Mouse (Mus musculus) liver, embryonic 15.5 days (tissue): ENCODE measurements at regions not wholly inside any gene's neighbourhood (a gene's known extent, or its start where the extent isn't known, plus 50 kb on each side); places are given as distances from the start of the nearest gene placed in this dataset.

ENCODE experiments used
- ATAC-seq: fragments of 200-750 bp; cut with Nextera tagmentation; 2 replicates; pipeline ENCODE4 v1.8.0; 2017; ENCODE audit warnings: moderate number of reproducible peaks, mild to moderate bottlenecking, moderate library complexity; ENCODE audit not compliant: insufficient read depth
- H3K27ac ChIP-seq: fragments of 300-500 bp; sonication (generic); replicated peaks from 2 replicates; pipeline ENCODE4 v1.5.1; 2015; ENCODE audit warnings: mild to moderate bottlenecking, inconsistent platforms
- H3K27me3 ChIP-seq: fragments of 300-500 bp; sonication (generic); 2 replicates; pipeline ENCODE4 v1.6.1; 2015; ENCODE audit warnings: mild to moderate bottlenecking, inconsistent platforms
- H3K36me3 ChIP-seq: fragments of 300-500 bp; sonication (generic); replicated peaks from 2 replicates; pipeline ENCODE4 v1.6.1; 2015; ENCODE audit warnings: moderate library complexity, mild to moderate bottlenecking, inconsistent platforms
- H3K4me1 ChIP-seq: fragments of 300-500 bp; sonication (generic); replicated peaks from 2 replicates; pipeline ENCODE4 v1.6.1; 2015; ENCODE audit warnings: inconsistent platforms
- H3K4me2 ChIP-seq: fragments of 300-500 bp; sonication (generic); 2 replicates; pipeline ENCODE4 v1.6.1; 2015; ENCODE audit warnings: moderate library complexity, mild to moderate bottlenecking, inconsistent platforms
- H3K4me3 ChIP-seq: fragments of 300-500 bp; sonication (generic); replicated peaks from 2 replicates; pipeline ENCODE4 v1.5.1; 2015; ENCODE audit warnings: mild to moderate bottlenecking, inconsistent platforms
- H3K9ac ChIP-seq: fragments of 300-500 bp; sonication (generic); 2 replicates; pipeline ENCODE4 v1.6.1; 2015; ENCODE audit warnings: moderate library complexity, mild to moderate bottlenecking, inconsistent platforms
- H3K9me3 ChIP-seq: fragments of 300-500 bp; sonication (generic); replicated peaks from 2 replicates; pipeline ENCODE4 v1.6.1; 2016; ENCODE audit warnings: inconsistent platforms
- WGBS: fragments of 180-500 bp; shearing (Covaris S2); methylation state at CpG from one replicate; pipeline ENCODE4 v1.1.7; 2015; ENCODE audit warnings: mixed read lengths; ENCODE audit not compliant: insufficient replicate concordance; 5-methylcytosine and 5-hydroxymethylcytosine counted together

DNA sequence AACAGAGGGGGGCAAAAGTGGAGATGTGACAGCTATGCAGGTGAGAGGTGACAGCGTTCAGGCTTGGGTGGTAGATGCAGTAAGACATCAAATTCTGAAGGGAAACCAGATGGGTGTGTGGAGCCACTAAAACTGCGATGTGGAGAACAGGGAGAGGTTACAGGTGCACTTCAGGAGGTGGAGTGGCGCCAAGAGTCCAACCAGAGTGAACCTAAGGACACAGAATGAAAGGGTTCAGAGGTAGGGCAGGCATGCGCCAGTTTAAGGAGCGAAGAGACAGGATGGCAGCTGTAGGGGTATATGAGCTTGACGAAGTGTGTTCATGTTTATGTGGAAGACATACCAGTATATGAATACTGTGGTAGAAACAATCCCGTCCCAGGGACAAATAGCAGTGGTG is 148.1 kb upstream of the Jun start:
- H3K27me3 ChIP-seq = no peaks in the 10 kb centered on the region
- ATAC-seq = no peak
- no peak overlapping the region for H3K9ac ChIP-seq
- H3K9me3 ChIP-seq = no peaks in the 10 kb centered on the region
- H3K36me3 ChIP-seq = no peaks in the 10 kb centered on the region
- no peak overlapping the region for H3K27ac ChIP-seq
- no peaks in the 10 kb centered on the region; the same call in 1 of the 2 replicates for H3K4me1 ChIP-seq
- no peak overlapping the region for H3K4me3 ChIP-seq
- 68% methylated on average over 7 of the region's 7 CpGs for WGBS
- H3K4me2 ChIP-seq = no peak overlapping the region

DNA sequence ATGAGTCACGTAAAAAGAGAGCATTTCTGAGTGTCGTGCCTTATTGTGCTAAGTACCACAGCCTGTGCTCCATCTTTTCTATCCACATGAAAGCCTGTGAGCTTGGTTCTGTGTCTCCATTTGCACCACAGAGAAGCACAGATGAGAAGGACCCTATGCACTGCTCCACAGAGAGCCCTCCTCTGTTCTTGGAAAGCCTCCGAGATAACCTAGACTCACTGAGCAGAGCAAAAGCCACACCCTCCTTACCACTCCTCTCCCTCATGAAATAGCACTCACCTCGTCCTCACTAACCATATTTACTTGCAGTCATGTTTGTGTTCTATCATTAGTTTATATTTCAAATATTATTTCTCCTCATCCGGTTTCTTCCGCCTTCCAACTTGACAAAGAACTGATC is 150.5 kb upstream of the Jun start:
- Histone ChIP-seq H3K27ac (no peak overlapping the region), H3K4me3 (no peak overlapping the region), H3K9me3 (no peaks in the 10 kb centered on the region), H3K4me1 (no peaks in the 10 kb centered on the region), H3K27me3 (no peaks in the 10 kb centered on the region), H3K9ac (no peak overlapping the region), H3K36me3 (no peaks in the 10 kb centered on the region), H3K4me2 (no peak overlapping the region)
- 59% methylated on average over 6 of the region's 6 CpGs for WGBS
- no peak for ATAC-seq

DNA sequence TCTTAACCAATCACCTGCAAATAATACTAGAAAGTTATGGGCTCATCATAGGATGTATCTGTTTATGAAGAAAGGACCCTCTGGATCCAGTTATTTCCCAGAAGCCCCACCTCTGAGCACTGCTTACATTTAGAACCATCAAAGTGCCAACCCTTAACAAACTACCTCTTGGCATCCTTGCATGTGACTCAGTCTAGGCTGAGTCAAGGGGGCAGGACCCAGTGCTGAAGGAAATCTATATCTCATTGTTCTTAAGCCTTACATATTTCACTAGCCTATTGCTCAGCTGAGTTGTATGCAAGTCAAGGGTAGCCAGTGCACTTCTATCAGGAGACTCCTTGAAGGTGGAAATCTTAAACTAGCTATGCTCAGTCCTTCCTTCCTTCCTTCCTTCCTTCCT is 151.6 kb upstream of the Jun start:
- Histone ChIP-seq H3K4me1 (no peaks in the 10 kb centered on the region), H3K4me3 (no peak overlapping the region), H3K9ac (no peak overlapping the region), H3K9me3 (no peaks in the 10 kb centered on the region), H3K27me3 (no peaks in the 10 kb centered on the region), H3K27ac (no peak overlapping the region), H3K4me2 (no peak overlapping the region), H3K36me3 (no peaks in the 10 kb centered on the region)
- no peak for ATAC-seq

DNA sequence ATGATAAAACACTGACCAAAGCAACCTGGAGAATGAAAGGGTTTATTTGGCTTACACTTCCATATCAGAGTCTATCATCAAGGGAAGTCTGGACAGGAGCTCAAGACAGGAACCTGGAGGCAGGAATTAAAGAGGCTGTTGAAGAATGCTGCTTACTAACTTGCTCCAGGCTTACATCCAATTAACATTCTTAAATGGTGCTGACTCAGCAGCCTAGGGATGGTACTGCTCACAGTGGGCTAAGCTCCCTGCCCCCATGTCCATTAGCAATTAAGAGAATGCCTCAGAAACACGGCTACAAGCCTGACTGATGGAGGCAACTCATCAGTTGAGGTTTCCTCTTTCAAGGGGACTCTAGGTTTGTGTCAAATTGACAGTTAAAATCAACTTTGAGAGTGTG is 153.3 kb upstream of the Jun start:
- no peak for ATAC-seq
- Histone ChIP-seq H3K4me1 (no peaks in the 10 kb centered on the region), H3K4me2 (no peak overlapping the region), H3K27ac (no peak overlapping the region), H3K36me3 (no peaks in the 10 kb centered on the region), H3K27me3 (no peaks in the 10 kb centered on the region), H3K9me3 (no peaks in the 10 kb centered on the region), H3K4me3 (no peak overlapping the region), H3K9ac (no peak overlapping the region)
- WGBS = 22% methylated on average over 1 of the region's 1 CpGs

DNA sequence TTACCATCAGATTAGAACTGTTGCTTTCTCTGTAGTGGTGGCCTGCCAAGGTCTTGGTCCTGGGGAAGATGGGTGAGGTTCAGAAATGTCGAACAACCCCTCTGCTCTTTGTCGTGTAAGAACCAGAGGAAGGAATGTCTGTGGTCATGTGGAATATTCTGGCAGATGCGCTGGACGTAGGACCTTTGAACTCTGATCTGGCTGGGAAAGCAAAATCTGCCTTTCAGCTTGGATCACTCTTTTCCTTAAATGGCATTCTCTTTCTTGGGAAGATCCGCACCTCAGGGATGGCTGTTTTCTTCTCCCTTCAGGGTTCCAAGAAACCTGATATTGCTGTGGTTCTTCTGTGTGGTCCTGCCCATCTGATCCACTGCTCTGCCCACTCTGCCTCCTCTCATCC is 155.8 kb upstream of the Jun start:
- Histone ChIP-seq H3K4me2 (no peak overlapping the region), H3K27ac (no peak overlapping the region), H3K27me3 (no peaks in the 10 kb centered on the region), H3K9ac (no peak overlapping the region), H3K9me3 (no peaks in the 10 kb centered on the region), H3K4me1 (no peaks in the 10 kb centered on the region), H3K36me3 (no peaks in the 10 kb centered on the region), H3K4me3 (no peak overlapping the region)
- 71% methylated on average over 5 of the region's 5 CpGs for WGBS
- ATAC-seq = no peak

DNA sequence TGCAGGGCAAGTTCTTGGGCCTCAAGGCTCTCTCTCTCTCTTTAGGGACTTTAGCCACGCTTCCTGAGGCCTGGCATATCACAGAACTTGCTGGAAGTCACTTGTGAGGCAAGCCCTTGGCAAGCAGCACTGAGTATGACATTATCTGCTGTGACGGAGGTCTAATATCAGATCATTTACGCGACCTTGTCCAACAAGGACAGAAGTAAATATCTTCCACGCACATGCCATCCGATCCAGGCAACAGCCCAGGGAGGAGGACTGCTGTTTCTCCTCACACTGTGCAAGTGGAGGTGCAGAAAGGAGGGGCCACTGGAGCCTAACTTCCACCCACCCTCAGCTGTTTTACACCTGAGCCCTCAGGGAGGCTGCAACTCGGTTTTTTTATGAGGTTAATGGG is 156.8 kb upstream of the Jun start:
- Histone ChIP-seq H3K4me2 (no peak overlapping the region), H3K4me1 (no peaks in the 10 kb centered on the region), H3K27me3 (no peaks in the 10 kb centered on the region), H3K9me3 (no peaks in the 10 kb centered on the region), H3K4me3 (no peak overlapping the region), H3K9ac (no peak overlapping the region), H3K36me3 (no peaks in the 10 kb centered on the region), H3K27ac (no peak overlapping the region)
- no peak for ATAC-seq
- WGBS = 55% methylated on average over 7 of the region's 7 CpGs

DNA sequence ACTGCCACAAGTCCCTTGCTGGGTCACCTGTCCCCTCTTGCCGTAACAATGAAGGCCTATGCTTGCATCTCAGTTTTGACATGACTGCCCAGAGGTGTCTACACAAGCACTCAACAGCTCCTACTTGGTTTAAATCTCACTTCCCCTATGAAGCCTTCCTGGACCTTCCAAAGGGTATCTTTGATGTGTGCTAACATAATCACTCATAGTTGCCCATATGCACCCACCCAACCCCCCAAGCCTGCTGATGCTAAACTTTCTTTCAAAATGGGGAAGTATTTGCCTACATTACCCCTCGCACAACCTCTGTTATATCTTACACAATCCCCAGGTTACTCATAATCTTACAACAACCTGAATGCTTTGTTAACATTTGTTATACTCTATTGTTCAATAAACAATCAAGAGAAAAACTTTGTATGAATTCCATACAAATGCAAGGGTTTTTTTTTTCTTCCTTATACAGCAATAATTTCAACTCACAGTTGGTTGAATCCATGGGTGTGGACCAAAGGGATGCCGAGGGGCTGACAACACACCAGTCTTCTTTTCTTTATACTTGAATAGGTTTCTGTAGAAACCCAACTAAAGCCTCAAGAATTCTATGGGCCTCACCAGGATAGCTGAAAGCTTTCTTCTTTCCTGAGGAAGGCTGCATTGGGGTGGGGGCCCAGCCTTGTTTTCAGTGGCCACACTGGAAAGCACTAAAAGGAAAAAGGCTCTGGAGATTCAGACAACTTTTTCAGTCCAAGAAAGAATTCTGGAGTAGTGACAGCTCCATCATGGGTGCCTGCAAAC is 157.5 kb upstream of the Jun start:
- no peaks in the 10 kb centered on the region for H3K27me3 ChIP-seq
- 64% methylated on average over 3 of the region's 3 CpGs for WGBS
- H3K4me3 ChIP-seq = no peak overlapping the region
- H3K9ac ChIP-seq = no peak overlapping the region
- H3K4me2 ChIP-seq = no peak overlapping the region
- H3K4me1 ChIP-seq = no peaks in the 10 kb centered on the region
- no peak overlapping the region for H3K27ac ChIP-seq
- no peak for ATAC-seq
- no peaks in the 10 kb centered on the region for H3K36me3 ChIP-seq
- no peaks in the 10 kb centered on the region for H3K9me3 ChIP-seq

DNA sequence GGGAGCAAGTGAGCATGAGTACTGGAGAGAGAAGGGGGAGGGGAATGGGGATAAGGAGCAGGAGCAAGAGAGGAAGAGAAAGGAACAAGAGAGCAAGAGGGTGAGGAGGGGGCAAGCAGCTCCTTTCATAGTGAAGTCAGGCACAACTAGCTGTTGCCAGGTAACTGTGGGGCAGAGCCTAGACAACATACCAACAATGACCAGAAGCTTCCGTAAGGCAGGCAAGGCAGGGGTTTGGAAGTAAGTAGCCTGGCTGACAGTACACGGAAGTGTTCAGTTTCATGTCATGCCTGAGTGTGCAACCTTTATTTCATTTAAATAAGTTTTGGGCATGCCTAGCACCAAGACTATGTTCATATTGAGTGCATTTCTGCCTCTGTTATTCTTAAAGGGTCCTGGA is 160.5 kb upstream of the Jun start:
- ATAC-seq = no peak
- H3K9me3 ChIP-seq = no peaks in the 10 kb centered on the region
- no peak overlapping the region for H3K4me2 ChIP-seq
- no peak overlapping the region for H3K4me3 ChIP-seq
- no peaks in the 10 kb centered on the region for H3K27me3 ChIP-seq
- H3K36me3 ChIP-seq = no peaks in the 10 kb centered on the region
- 77% methylated on average over 2 of the region's 2 CpGs for WGBS
- H3K9ac ChIP-seq = no peak overlapping the region
- H3K27ac ChIP-seq = no peak overlapping the region
- no peaks in the 10 kb centered on the region for H3K4me1 ChIP-seq

DNA sequence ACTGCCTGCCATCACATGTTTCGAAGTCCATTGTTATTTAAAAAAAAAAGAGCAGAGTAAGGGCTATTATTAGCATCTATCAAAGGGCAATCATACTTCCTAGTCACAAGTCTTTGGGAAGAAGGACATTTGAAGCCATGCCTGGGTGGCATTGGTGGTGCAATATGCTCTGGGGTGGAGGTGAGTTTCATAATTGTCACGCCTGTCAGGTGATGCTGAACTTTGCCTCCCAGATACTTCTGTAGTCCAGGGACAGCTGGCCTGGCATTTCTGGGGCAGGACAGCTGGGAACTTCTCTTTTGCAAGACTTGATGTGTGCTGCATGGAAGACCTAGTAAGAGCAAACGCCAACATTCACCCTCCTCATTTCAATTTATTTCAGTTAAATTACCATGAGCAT is 161.0 kb upstream of the Jun start:
- Histone ChIP-seq H3K27ac (no peak overlapping the region), H3K4me1 (no peaks in the 10 kb centered on the region), H3K9ac (no peak overlapping the region), H3K27me3 (no peaks in the 10 kb centered on the region), H3K4me2 (no peak overlapping the region), H3K36me3 (no peaks in the 10 kb centered on the region), H3K4me3 (no peak overlapping the region), H3K9me3 (no peaks in the 10 kb centered on the region)
- no peak for ATAC-seq
- WGBS = 57% methylated on average over 3 of the region's 3 CpGs

DNA sequence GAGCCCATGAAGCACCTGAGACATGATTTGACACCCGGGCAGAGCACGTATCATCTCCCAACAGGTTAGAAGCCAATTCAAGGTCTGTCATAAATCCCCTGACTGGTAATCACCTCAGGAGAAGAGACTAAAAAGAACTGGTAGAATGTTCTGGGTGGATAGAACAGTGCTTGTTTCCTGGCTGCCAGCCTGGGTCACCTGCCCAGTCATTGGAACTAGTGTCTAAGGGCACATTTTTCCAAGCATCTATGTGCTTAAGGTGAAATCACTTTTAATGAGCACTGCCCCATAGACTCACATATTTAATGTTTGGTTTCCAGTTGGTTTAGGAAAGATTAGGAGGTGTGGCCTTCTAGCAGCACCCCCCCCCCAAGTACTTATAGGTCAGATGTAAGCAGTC is 162.0 kb upstream of the Jun start:
- WGBS = 82% methylated on average over 2 of the region's 2 CpGs
- no peaks in the 10 kb centered on the region for H3K4me1 ChIP-seq
- H3K4me3 ChIP-seq = no peak overlapping the region
- no peaks in the 10 kb centered on the region for H3K27me3 ChIP-seq
- ATAC-seq = no peak
- no peaks in the 10 kb centered on the region for H3K9me3 ChIP-seq
- no peaks in the 10 kb centered on the region for H3K36me3 ChIP-seq
- no peak overlapping the region for H3K9ac ChIP-seq
- H3K4me2 ChIP-seq = no peak overlapping the region
- H3K27ac ChIP-seq = no peak overlapping the region

DNA sequence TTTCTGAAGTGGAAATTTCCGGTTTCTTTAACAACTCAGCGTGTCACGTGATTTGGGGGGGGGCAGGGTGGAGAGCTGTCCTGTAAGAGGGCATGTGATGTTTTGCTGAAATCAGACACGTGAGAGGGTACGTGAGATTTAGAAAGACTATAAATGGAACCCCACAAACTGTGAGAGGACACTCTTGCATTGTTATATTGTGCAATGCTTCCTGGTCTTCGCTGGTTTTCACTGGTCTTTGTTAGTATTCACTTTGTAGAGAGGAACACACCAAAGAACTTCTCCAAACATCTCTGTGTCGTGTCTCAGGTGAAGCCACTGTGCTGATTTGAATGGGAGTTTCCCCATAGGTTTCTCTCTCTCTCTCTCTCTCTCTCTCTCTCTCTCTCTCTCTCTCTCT is 163.2 kb upstream of the Jun start:
- Histone ChIP-seq H3K36me3 (no peaks in the 10 kb centered on the region), H3K4me3 (no peak overlapping the region), H3K4me2 (no peak overlapping the region), H3K9ac (no peak overlapping the region), H3K27ac (0 out of 2 replicates have a peak overlapping the region, but pooled peaks have one; percentile 38), H3K4me1 (no peaks in the 10 kb centered on the region), H3K27me3 (no peaks in the 10 kb centered on the region), H3K9me3 (no peaks in the 10 kb centered on the region)
- ATAC-seq = peak; percentile 70
- WGBS = 49% methylated on average over 7 of the region's 7 CpGs

DNA sequence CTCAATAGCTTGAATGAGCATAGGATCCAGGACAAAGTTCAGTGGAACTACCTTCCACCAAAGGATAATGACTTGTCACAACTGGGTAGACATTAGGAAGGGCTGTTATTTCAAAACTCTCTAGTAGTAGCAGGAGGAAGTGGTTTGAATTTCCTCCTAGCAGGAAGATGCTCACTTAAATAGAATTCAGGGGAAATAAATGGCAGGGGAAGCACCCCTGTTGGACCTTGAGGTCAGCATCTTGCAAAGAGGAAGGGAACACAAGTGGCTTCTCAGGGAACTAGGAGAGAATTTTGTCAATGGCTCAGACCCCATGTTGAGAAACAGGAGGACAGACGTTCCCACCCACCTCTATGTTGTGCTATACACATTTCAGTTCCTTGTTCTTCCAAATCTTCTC is 178.4 kb upstream of the Jun start:
- ATAC-seq = no peak
- 7% methylated on average over 1 of the region's 1 CpGs for WGBS
- no peak overlapping the region for H3K27ac ChIP-seq
- H3K36me3 ChIP-seq = no peaks in the 10 kb centered on the region
- H3K4me2 ChIP-seq = no peak overlapping the region
- H3K4me3 ChIP-seq = no peak overlapping the region
- no peak overlapping the region for H3K9ac ChIP-seq
- H3K9me3 ChIP-seq = no peaks in the 10 kb centered on the region
- no peaks in the 10 kb centered on the region for H3K27me3 ChIP-seq
- H3K4me1 ChIP-seq = no peaks in the 10 kb centered on the region
